Mouse (Mus musculus) adrenal gland, adult 8-10 months (tissue): Measurements from ENCODE around the gene Cdca7l. TPM values are rescaled to one million over a fixed set of nuclear protein-coding genes. Genes with fewer than 3 reads are reported as not detected.
"Not testable (repeated sequence)": the region's sequence is repeated elsewhere in the genome, so short reads cannot be mapped to it uniquely, and the experiment has no call there.

Experiments
- DNase-seq: peaks from one replicate; pipeline ENCODE4 v3.0.0; 2022
- total RNA-seq, 4 experiments: library from RNA; stranded (reverse); gene quantifications; 2 replicates each; pipeline ENCODE4 v1.2.4; 2022

Gene Cdca7l
- 1 to 10 TPM; 1.2 to 2.5 (median 1.4) TPM for total RNA-seq

GRCm38 (mm10) chr12:117803989-117804388 lies at the start of gene Cdca7l:
Gene Cdca7l (plus strand): TSS chr12:117804289.
- not testable (repeated sequence) for DNase-seq

DNA sequence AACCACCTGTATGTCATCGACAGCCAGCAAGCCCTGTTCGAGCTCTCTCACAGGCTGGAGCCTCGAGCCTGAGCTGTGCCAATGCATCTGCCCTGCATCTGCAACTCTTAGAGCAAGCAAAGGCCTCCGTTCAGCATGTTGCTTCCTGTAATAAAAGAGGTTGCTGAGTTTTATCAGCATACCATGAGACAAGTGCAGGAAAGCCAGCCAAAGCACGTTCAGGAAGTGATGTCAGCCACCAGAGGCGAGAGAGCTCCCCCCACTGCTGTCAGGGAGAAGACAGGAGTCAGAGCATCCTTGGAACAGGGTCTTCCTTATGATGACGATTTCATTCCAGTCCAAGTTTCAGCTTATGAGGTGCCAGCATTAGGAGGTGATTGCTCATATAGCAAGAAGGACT lies 48.1 kb upstream of the Cdca7l start:
- no peak for DNase-seq

- DNase-seq = no peak
These were observed 43.7 kb upstream of the Cdca7l start for GRCm38 (mm10) chr12:117760373-117760772.

DNA sequence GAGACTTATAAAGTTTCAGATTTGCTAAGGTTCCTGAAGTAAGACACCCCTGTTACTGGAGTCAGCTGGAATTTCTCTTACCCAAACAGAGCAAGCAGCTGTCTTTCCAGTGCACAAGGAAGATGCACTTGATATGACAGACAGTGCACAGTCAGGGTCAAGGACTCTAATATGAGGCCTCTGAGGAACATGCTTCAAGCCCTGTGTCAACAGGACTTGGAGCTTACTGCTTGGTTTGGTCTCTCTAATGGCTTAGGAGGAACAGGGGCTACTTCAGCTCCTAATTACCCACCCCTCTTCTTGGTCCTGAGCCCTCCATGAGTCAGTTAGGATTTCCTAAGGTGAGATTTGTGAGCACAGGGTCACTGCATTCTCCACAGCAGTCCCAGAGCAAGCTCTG lies 43.2 kb upstream of the Cdca7l start:
- DNase-seq = no peak

- no peak for DNase-seq
These were observed 42.4 kb upstream of the Cdca7l start for GRCm38 (mm10) chr12:117761698-117762097.

- no peak for DNase-seq
These were observed 40.8 kb upstream of the Cdca7l start for GRCm38 (mm10) chr12:117763247-117763646.

DNA sequence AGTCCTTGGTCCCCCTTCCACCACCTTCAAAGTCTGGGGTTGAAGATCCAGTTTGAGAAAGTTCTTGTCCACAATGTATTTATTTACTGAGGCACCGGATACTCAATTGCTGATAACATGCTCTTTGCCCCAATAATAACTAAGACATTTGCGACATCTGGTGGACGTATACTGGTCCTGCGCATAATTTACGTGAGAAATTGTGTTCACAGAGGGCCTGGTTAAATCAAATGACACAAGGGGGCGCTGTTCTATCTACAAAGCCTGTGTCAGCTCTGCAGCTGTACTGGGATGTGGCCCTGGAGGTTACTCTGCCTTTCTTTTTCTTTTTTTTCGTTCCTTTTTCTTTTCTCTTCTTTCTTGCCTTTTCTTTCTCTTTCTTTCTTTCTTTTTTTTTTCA lies 39.2 kb upstream of the Cdca7l start:
- DNase-seq = peak; percentile 45

- DNase-seq = peak; percentile 28
These were observed 35.0 kb upstream of the Cdca7l start for GRCm38 (mm10) chr12:117769113-117769512.

DNA sequence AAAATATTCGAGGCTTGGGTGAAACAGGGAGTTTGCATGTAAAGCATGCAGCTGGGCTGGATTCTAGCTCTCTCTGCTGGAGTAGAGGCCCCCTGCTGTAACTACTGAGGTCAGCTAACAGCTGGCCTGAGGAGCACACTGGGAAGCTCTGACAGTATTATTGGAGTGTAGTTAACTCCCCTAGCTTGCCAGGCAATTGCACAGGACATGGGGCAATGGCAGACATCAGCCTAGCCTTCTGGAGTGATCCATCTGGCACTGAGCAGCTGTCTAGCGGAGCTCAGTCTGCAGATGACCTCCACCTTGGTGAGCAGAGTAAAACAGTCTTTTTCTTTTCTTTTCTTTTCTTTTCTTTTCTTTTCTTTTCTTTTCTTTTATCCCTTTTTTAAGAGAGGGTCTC lies 33.9 kb upstream of the Cdca7l start:
- no peak for DNase-seq

GRCm38 (mm10) chr12:117771156-117771555 lies 32.9 kb upstream of the Cdca7l start:
- no peak for DNase-seq

DNA sequence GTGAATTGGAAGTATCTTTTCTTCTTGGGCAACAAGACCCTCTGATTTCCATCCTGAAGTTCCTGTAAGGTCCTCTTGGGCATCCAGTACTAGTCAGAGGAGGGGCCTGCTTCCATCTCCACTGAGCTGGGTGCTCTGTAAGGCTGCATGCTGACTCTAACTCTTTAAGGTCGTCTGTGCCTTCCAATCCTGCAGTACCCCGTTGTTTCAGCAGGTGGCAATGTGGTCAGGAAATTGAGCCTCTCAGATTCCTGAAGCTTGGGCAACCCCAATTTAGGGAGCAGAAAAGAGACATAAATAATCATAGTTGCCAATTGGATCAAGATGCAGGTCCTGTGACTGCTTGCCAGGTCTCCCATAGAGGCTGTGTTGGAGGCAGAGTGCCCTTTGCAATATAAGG lies 31.5 kb upstream of the Cdca7l start:
- peak; percentile 29 for DNase-seq

DNA sequence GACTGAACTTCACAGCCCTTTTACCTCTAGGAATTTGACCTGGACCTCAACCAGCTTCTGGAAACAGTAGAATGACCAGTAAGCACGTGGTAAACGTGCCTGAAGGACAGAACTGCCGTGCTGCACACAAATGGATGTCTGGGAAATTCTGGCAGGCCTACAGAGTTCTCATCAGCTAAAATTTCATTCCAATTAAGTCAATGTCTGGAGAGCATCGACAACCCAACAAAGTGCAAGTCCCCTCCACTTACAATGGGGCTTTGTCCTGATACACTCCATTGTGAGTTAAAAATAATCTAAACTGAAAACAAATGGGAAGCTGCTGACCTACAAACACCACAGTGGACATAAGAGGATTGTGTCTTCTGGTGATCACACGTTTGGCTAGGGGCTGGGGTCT lies 27.2 kb upstream of the Cdca7l start:
- no peak for DNase-seq

- no peak for DNase-seq
These were observed 22.7 kb upstream of the Cdca7l start for GRCm38 (mm10) chr12:117781360-117781759.

DNA sequence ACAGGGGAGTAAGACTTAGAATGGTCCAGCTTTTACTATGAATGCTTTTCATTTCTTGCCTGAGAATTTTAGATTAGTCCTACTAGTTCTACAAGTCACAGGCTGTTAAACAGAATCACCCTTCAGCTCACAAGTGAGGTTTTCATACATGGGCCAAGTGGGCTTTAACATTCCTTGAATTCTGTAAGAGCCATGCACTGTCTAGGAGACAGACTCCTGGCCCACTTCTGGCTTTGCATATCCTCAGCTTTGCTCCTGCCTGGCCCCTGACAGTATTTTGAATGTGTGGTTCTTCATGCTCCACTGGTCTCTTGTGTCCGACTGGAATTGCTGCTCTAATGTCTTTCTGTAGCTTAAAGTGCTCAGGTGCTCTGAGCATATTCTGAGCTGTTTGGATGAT lies 20.7 kb upstream of the Cdca7l start:
- no peak for DNase-seq

- DNase-seq = no peak
These were observed 17.5 kb upstream of the Cdca7l start for GRCm38 (mm10) chr12:117786621-117787020.

DNA sequence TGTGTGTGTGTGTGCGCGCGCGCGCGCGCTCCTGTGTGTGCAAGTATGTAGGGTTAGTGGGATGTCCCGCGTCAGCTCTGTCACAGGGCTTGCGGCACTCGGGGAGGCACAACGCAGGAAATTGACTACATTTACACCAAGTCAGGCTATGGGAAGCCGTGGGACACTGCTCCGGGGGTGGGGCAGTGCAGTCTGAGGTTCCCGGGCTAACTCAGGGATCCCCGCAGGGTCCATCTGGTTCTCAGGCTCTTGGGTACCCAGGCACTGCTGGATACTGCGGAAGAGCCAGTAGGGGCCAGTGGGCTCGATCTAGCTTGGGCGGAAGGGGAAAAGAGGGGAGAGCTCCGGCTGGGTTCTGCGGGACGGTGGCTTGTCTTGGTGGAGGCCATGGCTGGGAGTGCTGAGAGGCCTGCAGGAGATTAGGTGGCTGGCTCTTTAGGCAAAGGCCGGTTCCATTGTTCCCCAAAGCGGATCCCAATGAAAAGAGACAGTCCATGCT lies 15.5 kb upstream of the Cdca7l start:
- no peak for DNase-seq

DNA sequence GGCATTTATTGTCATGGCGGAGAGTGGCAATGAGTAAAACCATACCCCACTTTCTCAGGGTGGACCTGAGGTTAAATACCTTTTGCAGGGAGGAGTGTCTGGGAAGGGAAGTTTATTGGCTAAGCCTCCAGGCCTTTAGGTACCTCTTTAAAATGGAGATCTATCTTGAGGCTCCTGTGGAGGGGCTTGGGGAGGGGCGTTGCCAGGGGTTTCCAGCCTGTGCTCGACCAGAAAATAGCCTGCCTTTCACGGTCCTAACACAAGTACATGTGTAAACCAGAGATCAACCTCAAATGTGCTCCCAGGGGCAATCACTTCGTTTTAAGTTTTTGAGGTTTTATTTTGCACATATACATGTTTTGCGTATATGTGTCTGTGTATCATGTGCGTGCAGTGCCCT lies 15.1 kb upstream of the Cdca7l start:
- no peak for DNase-seq

DNA sequence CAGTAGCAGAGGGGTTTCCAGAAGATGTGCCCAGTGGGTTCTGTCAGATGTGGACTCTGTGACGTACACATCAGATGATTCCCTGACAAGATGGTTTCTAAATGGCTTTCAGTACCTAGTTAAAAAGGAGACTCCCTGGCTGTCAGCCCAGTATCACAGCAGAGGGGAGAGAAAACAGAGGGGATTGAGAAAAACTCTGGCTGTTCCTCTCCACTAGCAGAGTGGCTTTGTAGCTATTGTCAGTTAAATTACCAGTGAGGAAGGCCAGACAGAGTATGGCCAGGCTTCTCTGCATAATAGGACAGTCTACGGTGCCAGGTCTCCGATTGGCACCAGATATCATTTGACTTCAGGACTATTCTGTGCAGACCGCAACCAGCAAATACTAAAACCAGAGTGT lies 8.8 kb upstream of the Cdca7l start:
- no peak for DNase-seq

DNA sequence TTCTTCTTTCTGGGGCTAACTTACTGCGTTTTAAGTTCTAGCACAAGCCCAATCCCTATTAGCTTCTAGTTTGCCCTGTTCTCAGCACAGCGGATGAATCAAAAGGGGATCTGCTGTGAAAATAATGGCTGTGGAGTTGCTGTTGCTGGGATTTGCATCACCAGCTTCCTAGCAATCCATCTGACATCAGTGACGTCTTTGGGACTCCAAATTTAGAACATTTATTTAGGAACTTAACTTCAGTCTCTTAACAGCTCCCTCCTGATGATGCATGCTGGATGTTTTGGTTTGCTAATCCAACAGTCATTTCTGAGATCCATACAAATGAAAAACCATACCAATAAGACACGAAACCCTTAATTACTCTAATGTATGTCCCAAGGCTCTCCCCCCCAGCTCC lies 1.5 kb downstream of the Cdca7l start:
- no peak for DNase-seq

DNA sequence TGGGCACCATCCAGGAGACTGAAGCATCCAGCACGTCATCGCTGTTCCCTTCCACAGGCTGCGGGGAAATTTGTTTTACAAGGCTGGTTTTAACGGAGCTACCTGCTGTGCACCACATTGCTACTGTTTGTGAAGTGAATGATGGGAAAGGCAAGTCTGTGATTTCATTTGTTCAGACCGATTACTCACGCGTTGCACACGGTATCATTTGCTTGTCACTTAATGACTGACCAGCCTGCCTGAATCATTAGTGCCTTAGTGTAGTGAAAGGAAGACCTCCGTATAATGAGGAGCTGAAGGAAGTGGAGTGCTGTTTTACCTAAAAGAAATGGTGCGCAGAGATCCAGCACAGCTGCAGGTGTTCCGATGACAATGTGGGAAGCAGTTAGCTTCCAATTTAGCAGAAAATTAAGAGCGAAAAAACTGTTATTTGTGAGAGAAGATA lies 1.9 kb downstream of the Cdca7l start:
- no peak for DNase-seq

DNA sequence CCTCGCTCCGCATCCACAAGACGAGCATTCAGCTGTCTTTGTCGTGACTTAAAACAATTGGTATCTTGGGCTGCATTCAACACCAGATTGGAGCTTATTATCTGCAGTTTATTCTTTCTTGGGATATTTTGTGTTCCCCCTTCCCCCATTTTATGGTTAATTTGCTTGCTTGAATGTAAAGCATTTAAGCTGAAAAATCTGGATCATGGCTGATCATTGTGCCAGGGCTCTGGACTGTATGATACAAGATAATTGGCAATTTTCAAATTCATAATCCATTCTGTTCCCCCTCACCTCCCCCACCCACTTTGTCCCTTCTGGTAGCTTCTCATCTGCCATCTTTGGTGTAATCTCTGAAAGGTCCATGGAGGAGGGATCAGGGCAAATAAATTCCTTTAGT lies 2.4 kb downstream of the Cdca7l start:
- no peak for DNase-seq

DNA sequence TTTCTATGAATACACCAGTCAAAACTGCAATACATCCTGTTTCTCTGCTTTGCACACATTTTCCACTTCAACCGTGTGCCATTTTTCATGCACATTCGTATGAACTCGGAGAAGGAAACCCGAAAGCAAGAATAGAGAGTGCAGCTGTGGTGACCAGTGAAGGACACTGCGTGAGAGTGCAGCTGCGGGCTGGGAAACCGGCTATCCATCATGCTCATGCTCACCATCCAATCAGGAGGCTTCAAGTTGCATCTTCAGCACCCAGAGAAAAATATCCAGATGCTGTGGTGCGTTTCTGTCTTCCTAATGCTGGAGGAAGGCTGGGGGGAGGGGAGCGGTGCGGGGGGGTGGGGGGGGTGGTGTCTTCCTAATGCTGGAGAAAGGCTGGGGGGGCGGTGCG lies 3.5 kb downstream of the Cdca7l start:
- DNase-seq = no peak

DNA sequence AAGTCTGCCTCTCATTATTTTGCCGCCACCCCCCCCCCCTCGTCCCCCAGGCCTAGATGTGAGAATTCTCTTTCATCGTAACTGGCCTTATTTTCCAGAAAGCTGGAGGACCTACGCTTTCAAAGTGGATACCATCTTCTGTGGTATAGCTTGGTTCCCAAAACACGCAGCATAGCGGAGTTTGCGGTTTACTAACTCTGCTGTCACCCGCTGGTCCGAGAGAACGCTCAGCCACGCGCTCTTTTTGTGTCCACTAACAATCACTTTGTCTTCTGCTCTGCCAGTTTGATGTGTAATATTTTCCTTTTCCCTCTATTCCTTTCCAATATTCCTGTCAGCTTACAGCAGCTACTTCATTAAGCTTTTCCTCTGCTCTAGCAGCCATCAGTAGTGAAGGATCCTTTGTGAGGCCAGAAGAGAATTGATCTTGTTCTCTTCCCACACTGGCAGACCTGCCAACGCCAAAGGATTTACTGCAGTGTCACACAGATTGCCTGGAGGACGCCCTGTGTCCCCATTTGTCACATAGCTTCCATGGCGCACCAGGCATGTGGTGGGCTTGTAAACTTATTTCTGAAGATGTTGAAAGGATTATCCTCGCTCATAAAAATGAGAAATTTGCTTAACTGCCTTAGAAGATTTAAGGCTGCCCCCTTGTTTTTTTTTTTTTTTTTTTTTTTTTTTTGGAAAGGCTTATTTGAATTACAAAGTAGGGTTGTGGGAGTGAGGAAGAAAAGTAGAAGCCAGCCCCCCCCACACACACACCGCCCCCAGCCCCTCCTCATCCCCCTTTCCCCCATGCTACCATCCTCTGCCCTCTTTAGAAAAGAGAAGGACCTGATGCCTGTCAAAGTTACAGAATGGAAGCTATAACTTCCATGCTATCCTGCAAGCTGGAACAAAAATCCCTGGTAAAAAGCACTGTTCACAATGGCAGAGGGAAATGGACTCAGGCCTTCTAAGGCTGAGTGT lies 4.6 kb downstream of the Cdca7l start:
- DNase-seq = no peak

DNA sequence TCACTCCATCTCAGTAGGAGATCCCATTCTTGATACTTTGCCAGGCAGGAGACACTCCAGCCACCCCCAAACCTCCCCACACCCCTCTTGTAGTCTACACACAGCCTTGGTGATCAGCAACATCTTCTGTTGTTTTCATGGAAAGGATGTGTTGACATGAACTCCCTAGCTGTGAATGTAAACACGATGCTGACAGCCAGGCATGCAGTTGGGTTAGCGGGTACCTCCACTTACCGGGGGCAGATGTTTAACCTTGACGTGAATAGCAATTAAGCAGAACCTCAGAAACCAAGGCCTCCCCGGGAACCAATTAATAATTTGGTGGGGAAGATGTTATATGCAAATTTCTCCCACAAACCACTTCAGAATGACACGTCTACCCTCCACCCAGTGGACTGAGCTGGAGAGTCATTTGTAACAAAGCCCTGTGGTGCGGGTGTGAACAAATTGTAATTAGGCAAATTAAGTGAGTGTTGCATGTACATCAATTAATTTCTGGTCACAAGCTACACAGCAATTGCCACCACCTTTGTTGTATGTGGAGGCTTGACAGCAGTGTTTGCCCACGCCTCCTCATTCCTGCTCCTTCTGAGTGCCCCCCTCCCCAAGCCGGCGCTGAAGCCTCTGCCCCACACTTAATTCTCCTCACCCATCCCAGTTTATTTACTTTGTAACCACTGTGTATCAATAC lies 5.4 kb downstream of the Cdca7l start:
- no peak for DNase-seq
